Mouse (Mus musculus) liver, adult 2 months (tissue): ENCODE results near the gene Ptprk.

Experiments
- CTCF ChIP-seq: fragments of 200-500 bp; IDR thresholded peaks from 2 replicates; pipeline ENCODE4 v1.5.1; 2011; ENCODE audit warnings: low read depth, low read length, control low read depth
- POLR2A ChIP-seq: fragments of 200-500 bp; IDR thresholded peaks from 2 replicates; pipeline ENCODE4 v1.6.1; 2011; ENCODE audit warnings: low read length, control low read depth; ENCODE audit not compliant: insufficient read depth; ENCODE audit errors: extremely low read depth

DNA sequence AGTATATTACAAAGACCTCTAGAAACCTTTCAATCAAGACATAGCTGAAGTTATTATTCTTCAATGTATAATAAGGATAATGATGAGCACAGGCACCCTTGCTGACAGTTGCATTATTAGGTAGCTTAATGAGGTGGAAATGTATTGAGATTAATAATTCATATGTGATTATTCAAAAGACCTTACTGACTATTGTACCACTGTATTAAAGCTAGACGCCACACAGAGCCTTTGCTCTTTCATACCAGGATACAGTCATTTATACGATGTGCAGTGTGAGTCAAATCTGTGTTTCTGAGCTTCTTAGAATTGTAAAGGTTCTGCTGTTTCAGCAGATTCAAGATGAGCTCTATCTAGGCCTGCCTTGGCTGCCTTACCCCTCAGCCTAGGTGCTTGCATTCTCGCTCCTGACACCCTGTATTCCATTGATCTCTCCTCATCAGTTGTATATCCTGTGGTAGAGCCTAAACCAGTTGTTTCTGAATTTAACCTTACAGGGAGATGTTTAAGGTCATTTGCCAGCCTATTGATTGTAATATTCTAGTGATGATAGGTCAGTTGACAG is 489.6 kb downstream of the Ptprk start:
- TF ChIP-seq CTCF (no peak), POLR2A (no peak)
